Mouse (Mus musculus): Measurements from ENCODE around the gene Cmc1. TPM values are rescaled to one million over a fixed set of nuclear protein-coding genes. Genes with fewer than 3 reads are reported as not detected.

The Cmc1 gene
- polyA plus RNA-seq, 1 experiment from 2014 or later, result 134 TPM

DNA sequence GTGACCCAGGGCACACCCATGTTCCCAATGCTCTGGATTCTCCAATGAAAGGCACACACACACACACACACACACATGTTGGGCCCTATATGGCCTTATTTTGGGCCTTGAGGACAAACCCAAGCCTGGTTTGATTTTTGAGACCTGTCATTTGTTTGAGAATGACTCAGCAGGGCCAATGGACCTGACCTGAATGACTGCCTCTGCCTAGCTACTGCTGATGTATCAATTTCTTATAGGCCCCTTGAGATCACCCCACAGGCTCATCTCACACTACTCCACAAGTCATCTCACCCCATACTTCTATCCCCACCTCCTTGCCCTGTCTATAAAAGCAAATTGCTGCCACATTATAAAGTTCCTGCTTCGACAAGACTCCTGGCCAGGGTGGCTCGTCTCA is 48.2 kb downstream of the Cmc1 start:
- Histone ChIP-seq H3K36me3 (ENCODE audit: control insufficient read depth, insufficient read depth) (no peaks in the 10 kb centered on the region), H3K27ac (ENCODE audit: low read depth, low read length) (no peak overlapping the region), H3K9ac (ENCODE audit: low read depth, low read length) (no peak overlapping the region), H3K4me1 (replicated peaks; ENCODE audit: control insufficient read depth, insufficient read depth, low read length) (no peaks in the 10 kb centered on the region), H3K27me3 (replicated peaks; ENCODE audit: control insufficient read depth, insufficient read depth, low read length) (no peaks in the 10 kb centered on the region), H3K4me2 (replicated peaks; ENCODE audit: low read depth) (no peak overlapping the region), H3K4me3 (ENCODE audit: low read depth, low read length) (no peak overlapping the region), H3K9me3 (ENCODE audit: control insufficient read depth) (no peaks in the 10 kb centered on the region)
- TF ChIP-seq CTCF (IDR thresholded peaks at IDR 0.05; ENCODE audit: low read depth), result no peak
- ATAC-seq, result no peak
- 90% methylated on average over 2 of the region's 2 CpGs for WGBS

DNA sequence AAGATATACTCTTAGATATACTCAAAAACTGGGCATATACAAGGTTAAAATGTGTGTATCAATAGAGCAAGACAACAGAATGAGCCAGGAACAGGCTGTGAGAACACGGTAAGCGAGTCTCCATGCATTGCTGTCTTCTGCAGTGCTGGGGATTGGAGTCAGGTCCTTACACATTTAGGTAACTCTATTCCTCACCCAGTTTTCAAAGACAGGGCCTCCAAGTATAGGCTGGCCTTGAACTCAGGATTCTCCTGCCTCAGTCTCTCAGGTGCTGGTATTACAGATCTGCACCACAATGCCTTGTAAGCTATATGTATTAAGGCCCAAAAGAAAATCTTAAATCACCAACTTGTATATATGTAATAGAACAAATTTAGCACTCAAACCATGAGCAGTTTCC is 49.5 kb downstream of the Cmc1 start:
- H3K4me1 ChIP-seq (replicated peaks; ENCODE audit: control insufficient read depth, insufficient read depth, low read length), result no peaks in the 10 kb centered on the region
- H3K27ac ChIP-seq (ENCODE audit: low read depth, low read length), result no peak overlapping the region
- H3K4me2 ChIP-seq (replicated peaks; ENCODE audit: low read depth), result no peak overlapping the region
- no peak for TF ChIP-seq CTCF (IDR thresholded peaks at IDR 0.05; ENCODE audit: low read depth)
- H3K4me3 ChIP-seq (ENCODE audit: low read depth, low read length), result no peak overlapping the region
- H3K9ac ChIP-seq (ENCODE audit: low read depth, low read length), result no peak overlapping the region
- no peaks in the 10 kb centered on the region for H3K9me3 ChIP-seq (ENCODE audit: control insufficient read depth)
- 98% methylated on average over 2 of the region's 2 CpGs for WGBS
- no peak for ATAC-seq
- no peaks in the 10 kb centered on the region for H3K27me3 ChIP-seq (replicated peaks; ENCODE audit: control insufficient read depth, insufficient read depth, low read length)
- H3K36me3 ChIP-seq (ENCODE audit: control insufficient read depth, insufficient read depth), result no peaks in the 10 kb centered on the region

DNA sequence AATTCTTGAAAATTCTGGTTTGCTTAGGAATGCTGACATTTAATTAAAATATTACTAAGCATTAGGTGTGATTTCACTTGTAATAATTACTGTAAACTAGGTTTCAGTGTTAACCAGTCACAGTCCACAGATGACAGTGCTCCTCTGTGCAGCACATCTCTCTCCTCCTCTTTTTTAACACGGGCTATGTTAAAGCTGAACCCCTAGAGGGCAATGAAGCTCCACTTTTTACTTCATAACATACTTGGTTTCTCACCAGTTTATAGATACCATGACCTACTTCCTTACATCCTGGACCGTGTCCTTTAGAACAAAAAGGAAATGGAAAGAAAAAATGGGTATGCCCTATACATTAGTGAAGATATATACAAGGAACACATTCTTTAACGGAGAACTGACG is 50.6 kb downstream of the Cmc1 start:
- ATAC-seq, result no peak
- H3K9me3 ChIP-seq (ENCODE audit: control insufficient read depth), result no peaks in the 10 kb centered on the region
- H3K36me3 ChIP-seq (ENCODE audit: control insufficient read depth, insufficient read depth), result no peaks in the 10 kb centered on the region
- peak; percentile 71 for TF ChIP-seq CTCF (IDR thresholded peaks at IDR 0.05; ENCODE audit: low read depth)
- H3K4me3 ChIP-seq (ENCODE audit: low read depth, low read length), result no peak overlapping the region
- H3K4me1 ChIP-seq (replicated peaks; ENCODE audit: control insufficient read depth, insufficient read depth, low read length), result no peaks in the 10 kb centered on the region
- no peaks in the 10 kb centered on the region for H3K27me3 ChIP-seq (replicated peaks; ENCODE audit: control insufficient read depth, insufficient read depth, low read length)
- WGBS, result 31% methylated on average over 4 of the region's 4 CpGs
- H3K9ac ChIP-seq (ENCODE audit: low read depth, low read length), result no peak overlapping the region
- H3K4me2 ChIP-seq (replicated peaks; ENCODE audit: low read depth), result no peak overlapping the region
- H3K27ac ChIP-seq (ENCODE audit: low read depth, low read length), result no peak overlapping the region

DNA sequence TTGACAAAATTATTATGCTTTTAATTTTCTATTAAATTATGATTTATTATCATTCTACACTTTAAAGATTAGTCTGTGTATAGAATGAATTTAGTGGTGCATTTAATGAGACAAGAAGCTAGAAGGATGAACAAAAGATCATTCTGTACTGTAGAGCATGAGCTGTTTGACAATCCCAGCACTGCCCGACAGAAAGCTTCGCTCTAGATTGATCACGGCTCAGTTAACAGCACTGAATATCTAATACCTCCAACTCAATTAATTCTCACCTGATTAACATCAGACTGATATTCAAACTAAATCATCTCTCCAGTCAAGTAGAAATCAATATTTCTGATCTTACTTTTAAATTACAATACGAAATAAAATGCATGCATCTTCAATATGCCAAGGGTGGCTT is 66.1 kb downstream of the Cmc1 start:
- no peaks in the 10 kb centered on the region for H3K27me3 ChIP-seq (replicated peaks; ENCODE audit: control insufficient read depth, insufficient read depth, low read length)
- no peak overlapping the region for H3K4me3 ChIP-seq (ENCODE audit: low read depth, low read length)
- H3K27ac ChIP-seq (ENCODE audit: low read depth, low read length), result no peak overlapping the region
- no peak for ATAC-seq
- no peak overlapping the region for H3K9ac ChIP-seq (ENCODE audit: low read depth, low read length)
- H3K9me3 ChIP-seq (ENCODE audit: control insufficient read depth), result no peaks in the 10 kb centered on the region
- H3K36me3 ChIP-seq (ENCODE audit: control insufficient read depth, insufficient read depth), result 0 out of 2 replicates have a peak, but pooled peaks cover 5% of the 10 kb centered on the region
- H3K4me1 ChIP-seq (replicated peaks; ENCODE audit: control insufficient read depth, insufficient read depth, low read length), result no peaks in the 10 kb centered on the region
- no peak overlapping the region for H3K4me2 ChIP-seq (replicated peaks; ENCODE audit: low read depth)
- WGBS, result 85% methylated on average over 4 of the region's 4 CpGs
- no peak for TF ChIP-seq CTCF (IDR thresholded peaks at IDR 0.05; ENCODE audit: low read depth)

DNA sequence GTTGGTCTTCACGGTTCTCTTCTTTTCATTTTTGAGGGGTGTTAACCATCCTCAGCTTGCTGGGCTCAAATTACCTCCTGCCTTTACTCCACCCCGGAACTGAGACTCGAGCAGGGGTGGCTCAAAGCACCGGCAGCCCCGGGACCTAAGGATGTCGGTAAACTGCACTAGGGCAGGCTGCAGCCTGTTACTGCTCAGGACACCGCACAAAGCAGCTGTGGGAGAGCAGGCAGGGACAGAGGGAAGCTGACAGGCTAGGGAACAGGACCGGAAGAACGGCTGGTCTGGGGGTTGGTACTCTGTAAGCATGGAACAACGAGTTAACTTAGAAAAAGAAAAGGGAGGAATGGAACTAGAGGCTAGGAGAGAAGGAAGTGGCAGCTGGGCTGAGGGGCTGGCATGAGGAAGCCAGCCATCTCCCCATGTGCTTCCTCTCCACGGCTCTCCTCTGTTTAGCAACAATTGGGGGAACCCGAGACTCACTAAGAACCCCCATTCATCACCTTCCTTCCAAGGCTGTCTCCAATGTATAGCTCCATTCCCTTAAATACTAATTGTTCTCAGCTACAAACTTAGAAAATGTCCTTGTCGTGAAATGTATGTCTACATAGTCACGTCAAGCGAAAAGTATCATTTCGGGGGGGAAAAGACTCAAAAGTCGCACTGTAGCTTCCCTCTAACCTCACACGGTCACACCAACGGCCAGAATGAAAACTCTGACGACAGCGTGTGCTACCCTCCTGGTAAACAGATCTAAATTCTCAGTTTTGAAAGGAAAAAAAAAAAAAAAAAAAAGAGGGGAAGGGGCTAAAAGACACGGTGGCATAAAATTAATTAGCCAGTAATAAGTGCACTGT is 67.2 kb downstream of the Cmc1 start:
- H3K4me2 ChIP-seq (replicated peaks; ENCODE audit: low read depth), result peak overlapping the region; percentile 40
- 39% methylated on average over 22 of the region's 22 CpGs for WGBS
- no peaks in the 10 kb centered on the region for H3K4me1 ChIP-seq (replicated peaks; ENCODE audit: control insufficient read depth, insufficient read depth, low read length)
- H3K9me3 ChIP-seq (ENCODE audit: control insufficient read depth), result no peaks in the 10 kb centered on the region
- TF ChIP-seq CTCF (IDR thresholded peaks at IDR 0.05; ENCODE audit: low read depth), result no peak
- H3K9ac ChIP-seq (ENCODE audit: low read depth, low read length), result no peak overlapping the region
- H3K27ac ChIP-seq (ENCODE audit: low read depth, low read length), result no peak overlapping the region
- ATAC-seq, result no peak
- H3K4me3 ChIP-seq (ENCODE audit: low read depth, low read length), result no peak overlapping the region
- no peaks in the 10 kb centered on the region for H3K27me3 ChIP-seq (replicated peaks; ENCODE audit: control insufficient read depth, insufficient read depth, low read length)
- 0 out of 2 replicates have a peak, but pooled peaks cover 5% of the 10 kb centered on the region for H3K36me3 ChIP-seq (ENCODE audit: control insufficient read depth, insufficient read depth)

DNA sequence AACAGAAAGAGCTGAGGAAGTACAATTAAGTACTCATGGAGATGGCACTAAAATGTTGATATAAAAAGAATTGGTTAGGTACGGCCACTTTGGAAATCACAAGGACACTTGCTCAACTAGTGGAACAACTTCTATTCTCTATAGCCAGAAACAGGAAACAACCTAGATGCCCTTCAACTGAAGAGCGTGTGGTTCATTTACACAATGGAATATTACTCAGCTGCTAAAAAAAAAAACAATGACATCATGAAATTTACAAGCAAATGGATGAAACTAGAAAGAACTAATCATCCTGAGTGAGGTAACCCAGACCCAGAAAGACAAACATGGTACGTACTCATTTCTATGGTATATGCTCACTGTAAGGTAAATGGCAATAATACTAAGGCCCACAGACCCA is 76.6 kb downstream of the Cmc1 start:
- 85% methylated on average over 3 of the region's 3 CpGs for WGBS
- no peaks in the 10 kb centered on the region for H3K27me3 ChIP-seq (replicated peaks; ENCODE audit: control insufficient read depth, insufficient read depth, low read length)
- no peak overlapping the region for H3K27ac ChIP-seq (ENCODE audit: low read depth, low read length)
- H3K4me3 ChIP-seq (ENCODE audit: low read depth, low read length), result no peak overlapping the region
- no peak for ATAC-seq
- no peak overlapping the region for H3K4me2 ChIP-seq (replicated peaks; ENCODE audit: low read depth)
- H3K4me1 ChIP-seq (replicated peaks; ENCODE audit: control insufficient read depth, insufficient read depth, low read length), result no peaks in the 10 kb centered on the region
- peaks cover 18% of the 10 kb centered on the region for H3K36me3 ChIP-seq (ENCODE audit: control insufficient read depth, insufficient read depth)
- no peaks in the 10 kb centered on the region for H3K9me3 ChIP-seq (ENCODE audit: control insufficient read depth)
- no peak for TF ChIP-seq CTCF (IDR thresholded peaks at IDR 0.05; ENCODE audit: low read depth)
- no peak overlapping the region for H3K9ac ChIP-seq (ENCODE audit: low read depth, low read length)
